Mouse (Mus musculus): ENCODE results near the gene Trim67. TPM values are rescaled to one million over a fixed set of nuclear protein-coding genes. Genes with fewer than 3 reads are reported as not detected.

Gene Trim67
- polyA plus RNA-seq, 1 experiment from 2014 or later = 1.1 TPM

DNA sequence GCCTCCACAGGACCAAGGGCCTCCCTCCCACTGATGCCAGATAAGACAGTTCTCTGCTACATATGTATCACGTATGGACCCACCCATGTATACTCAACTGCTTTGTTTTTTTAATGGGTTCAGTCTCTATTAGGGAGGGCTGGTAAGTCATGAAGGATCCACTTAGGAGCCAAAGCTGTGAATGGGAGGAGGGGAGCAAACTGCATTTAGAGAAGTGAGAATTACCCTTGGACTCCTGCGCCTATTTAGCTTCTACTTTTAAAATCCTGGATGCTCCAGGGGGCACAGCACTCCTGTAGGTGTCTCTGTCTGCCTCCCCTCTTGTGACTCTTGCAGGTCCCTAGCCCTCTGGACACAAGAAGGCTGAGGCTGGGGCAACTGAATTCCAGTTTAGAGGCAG is 36.7 kb upstream of the Trim67 start:
- H3K4me2 ChIP-seq (ENCODE audit: low read depth, low read length) = no peak overlapping the region
- H3K36me3 ChIP-seq (ENCODE audit: control insufficient read depth, insufficient read depth, low read length) = no peaks in the 10 kb centered on the region
- H3K9me3 ChIP-seq (ENCODE audit: control insufficient read depth, low read length) = no peaks in the 10 kb centered on the region
- no peak for DNase-seq (ENCODE audit: low spot score)
- H3K27ac ChIP-seq (replicated peaks; ENCODE audit: low read depth, low read length) = no peak overlapping the region
- no peak overlapping the region for H3K9ac ChIP-seq (ENCODE audit: low read depth, low read length)
- H3K4me3 ChIP-seq (ENCODE audit: low read depth, low read length) = no peak overlapping the region
- peaks cover 7% of the 10 kb centered on the region; the same call in 1 of the 2 replicates for H3K4me1 ChIP-seq (ENCODE audit: control insufficient read depth, insufficient read depth, low read length)
- no peak for ATAC-seq (ENCODE audit: low read depth)
- 57% methylated on average over 2 of the region's 2 CpGs for WGBS
- peaks cover 22% of the 10 kb centered on the region for H3K27me3 ChIP-seq (replicated peaks; ENCODE audit: control insufficient read depth, insufficient read depth, low read length)

DNA sequence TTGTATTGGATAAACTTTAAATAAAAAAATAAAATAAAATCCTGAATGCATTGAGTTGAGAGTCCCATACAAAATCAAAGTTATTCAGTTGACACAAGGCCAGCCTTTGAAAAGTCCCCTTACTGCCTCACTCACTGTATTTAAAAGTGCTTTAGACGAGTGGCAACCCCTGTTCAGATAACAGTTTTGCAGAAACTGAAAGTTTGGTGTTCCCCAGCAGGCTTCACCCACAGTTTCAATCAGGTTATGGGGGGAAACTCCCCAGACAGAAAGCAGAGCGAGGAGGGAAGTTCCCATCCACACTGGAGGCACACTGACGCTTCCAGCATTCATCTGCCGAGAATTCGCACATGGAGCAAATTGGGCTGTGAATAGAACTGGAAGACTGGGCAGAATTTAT is 36.3 kb upstream of the Trim67 start:
- Histone ChIP-seq H3K4me3 (ENCODE audit: low read depth, low read length) (no peak overlapping the region), H3K27ac (replicated peaks; ENCODE audit: low read depth, low read length) (no peak overlapping the region), H3K27me3 (replicated peaks; ENCODE audit: control insufficient read depth, insufficient read depth, low read length) (peaks cover 18% of the 10 kb centered on the region), H3K9ac (ENCODE audit: low read depth, low read length) (no peak overlapping the region), H3K4me1 (ENCODE audit: control insufficient read depth, insufficient read depth, low read length) (peaks cover 3% of the 10 kb centered on the region; the same call in 1 of the 2 replicates), H3K4me2 (ENCODE audit: low read depth, low read length) (no peak overlapping the region), H3K9me3 (ENCODE audit: control insufficient read depth, low read length) (no peaks in the 10 kb centered on the region), H3K36me3 (ENCODE audit: control insufficient read depth, insufficient read depth, low read length) (no peaks in the 10 kb centered on the region)
- DNase-seq (ENCODE audit: low spot score) (no peak), ATAC-seq (ENCODE audit: low read depth) (no peak)
- WGBS = 42% methylated on average over 5 of the region's 5 CpGs

DNA sequence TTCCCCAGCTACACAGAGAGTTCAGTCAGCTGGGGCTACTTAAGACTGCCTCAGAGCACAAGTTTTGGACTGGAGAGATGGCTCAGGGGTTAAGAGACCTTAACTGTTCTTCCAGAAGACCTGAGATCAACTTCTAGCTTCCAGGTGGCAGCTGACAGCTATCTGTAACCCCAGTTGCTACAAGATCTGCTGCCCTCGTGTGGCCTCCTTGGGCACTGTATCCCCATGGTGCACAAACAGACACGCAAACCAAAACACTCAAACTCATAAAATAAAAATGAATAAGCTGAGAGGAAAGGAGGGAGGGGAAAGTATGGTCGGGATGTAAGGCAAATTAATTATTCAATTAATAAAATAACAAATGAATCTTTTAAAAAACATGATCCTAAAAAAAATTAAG is 34.3 kb upstream of the Trim67 start:
- no peaks in the 10 kb centered on the region for H3K4me1 ChIP-seq (ENCODE audit: control insufficient read depth, insufficient read depth, low read length)
- ATAC-seq (ENCODE audit: low read depth) = no peak
- no peak for DNase-seq (ENCODE audit: low spot score)
- H3K9ac ChIP-seq (ENCODE audit: low read depth, low read length) = no peak overlapping the region
- H3K27ac ChIP-seq (replicated peaks; ENCODE audit: low read depth, low read length) = no peak overlapping the region
- no peak overlapping the region for H3K4me2 ChIP-seq (ENCODE audit: low read depth, low read length)
- no peaks in the 10 kb centered on the region; the same call in 1 of the 2 replicates for H3K27me3 ChIP-seq (replicated peaks; ENCODE audit: control insufficient read depth, insufficient read depth, low read length)
- no peak overlapping the region for H3K4me3 ChIP-seq (ENCODE audit: low read depth, low read length)
- no peaks in the 10 kb centered on the region for H3K36me3 ChIP-seq (ENCODE audit: control insufficient read depth, insufficient read depth, low read length)
- no peaks in the 10 kb centered on the region for H3K9me3 ChIP-seq (ENCODE audit: control insufficient read depth, low read length)
- 34% methylated on average over 3 of the region's 3 CpGs for WGBS

DNA sequence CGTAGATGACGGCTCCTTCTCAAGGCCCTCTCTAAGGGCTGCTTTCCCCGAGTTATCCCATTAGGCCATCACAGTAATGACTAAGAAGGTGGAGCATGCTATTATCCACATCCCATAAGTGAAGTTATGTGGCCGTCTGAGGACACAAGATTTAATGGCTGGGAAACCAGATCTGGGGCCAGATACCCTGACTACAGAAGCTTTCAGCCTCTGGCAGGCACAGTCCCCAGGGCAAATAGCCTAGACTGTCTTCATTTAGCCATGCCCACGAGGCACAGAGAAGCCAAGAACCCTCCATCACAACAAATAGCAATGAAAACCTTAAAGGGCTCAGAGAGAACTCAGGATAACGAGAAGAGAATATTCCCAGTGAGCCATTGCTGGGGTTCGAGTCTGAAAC is 29.8 kb upstream of the Trim67 start:
- H3K27me3 ChIP-seq (replicated peaks; ENCODE audit: control insufficient read depth, insufficient read depth, low read length) = no peaks in the 10 kb centered on the region; the same call in 1 of the 2 replicates
- no peaks in the 10 kb centered on the region for H3K9me3 ChIP-seq (ENCODE audit: control insufficient read depth, low read length)
- ATAC-seq (ENCODE audit: low read depth) (no peak), DNase-seq (ENCODE audit: low spot score) (no peak)
- H3K27ac ChIP-seq (replicated peaks; ENCODE audit: low read depth, low read length) = no peak overlapping the region
- no peak overlapping the region for H3K4me3 ChIP-seq (ENCODE audit: low read depth, low read length)
- no peaks in the 10 kb centered on the region for H3K36me3 ChIP-seq (ENCODE audit: control insufficient read depth, insufficient read depth, low read length)
- no peak overlapping the region for H3K4me2 ChIP-seq (ENCODE audit: low read depth, low read length)
- WGBS = 46% methylated on average over 7 of the region's 7 CpGs
- H3K9ac ChIP-seq (ENCODE audit: low read depth, low read length) = no peak overlapping the region
- H3K4me1 ChIP-seq (ENCODE audit: control insufficient read depth, insufficient read depth, low read length) = no peaks in the 10 kb centered on the region

DNA sequence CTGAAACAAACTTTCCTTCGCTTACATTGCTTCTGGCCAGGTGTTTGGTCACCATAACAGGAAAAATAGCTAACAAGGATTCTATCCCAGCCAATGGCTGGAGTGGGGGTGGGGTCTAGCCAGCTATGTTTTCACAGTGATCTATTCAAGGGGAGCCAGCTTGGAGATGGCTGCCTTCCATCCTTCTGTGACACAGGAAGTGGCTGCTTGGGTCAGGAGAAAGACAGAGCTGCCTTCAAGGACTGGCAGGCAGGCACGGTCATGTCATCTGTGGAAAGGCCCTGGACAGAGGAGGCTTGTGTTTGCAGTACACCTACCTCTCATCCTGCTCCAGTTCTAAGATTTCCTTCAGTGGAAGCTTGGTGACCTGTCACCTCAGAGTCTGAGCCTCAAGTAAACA is 20.5 kb upstream of the Trim67 start:
- Histone ChIP-seq H3K27ac (replicated peaks; ENCODE audit: low read depth, low read length) (no peak overlapping the region), H3K9me3 (ENCODE audit: control insufficient read depth, low read length) (no peaks in the 10 kb centered on the region), H3K27me3 (replicated peaks; ENCODE audit: control insufficient read depth, insufficient read depth, low read length) (no peaks in the 10 kb centered on the region), H3K4me3 (ENCODE audit: low read depth, low read length) (no peak overlapping the region), H3K4me2 (ENCODE audit: low read depth, low read length) (no peak overlapping the region), H3K9ac (ENCODE audit: low read depth, low read length) (no peak overlapping the region), H3K36me3 (ENCODE audit: control insufficient read depth, insufficient read depth, low read length) (no peaks in the 10 kb centered on the region), H3K4me1 (ENCODE audit: control insufficient read depth, insufficient read depth, low read length) (peaks cover 3% of the 10 kb centered on the region)
- no peak for ATAC-seq (ENCODE audit: low read depth)
- WGBS = 46% methylated on average over 2 of the region's 2 CpGs
- no peak for DNase-seq (ENCODE audit: low spot score)

DNA sequence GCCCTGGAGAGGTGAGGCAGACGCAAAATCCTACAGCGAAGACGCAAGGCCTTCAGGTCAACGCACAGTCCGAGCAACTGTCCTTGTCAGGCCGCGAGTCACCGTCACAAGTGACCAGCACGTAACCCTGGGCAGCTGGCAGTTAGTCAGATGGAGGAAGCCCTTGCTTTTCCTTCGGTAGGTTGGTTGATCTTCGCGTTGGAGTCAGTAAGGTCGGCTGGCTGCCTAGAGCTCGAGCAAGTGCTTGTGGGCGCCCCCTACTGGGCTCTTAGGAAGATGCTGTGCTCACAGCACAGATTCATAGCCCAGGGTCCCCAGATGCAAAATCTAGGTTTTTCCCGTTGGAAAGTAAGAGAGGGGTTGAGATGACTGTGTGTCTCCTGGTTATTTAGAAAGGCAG is 17.2 kb upstream of the Trim67 start:
- no peak overlapping the region for H3K4me3 ChIP-seq (ENCODE audit: low read depth, low read length)

DNA sequence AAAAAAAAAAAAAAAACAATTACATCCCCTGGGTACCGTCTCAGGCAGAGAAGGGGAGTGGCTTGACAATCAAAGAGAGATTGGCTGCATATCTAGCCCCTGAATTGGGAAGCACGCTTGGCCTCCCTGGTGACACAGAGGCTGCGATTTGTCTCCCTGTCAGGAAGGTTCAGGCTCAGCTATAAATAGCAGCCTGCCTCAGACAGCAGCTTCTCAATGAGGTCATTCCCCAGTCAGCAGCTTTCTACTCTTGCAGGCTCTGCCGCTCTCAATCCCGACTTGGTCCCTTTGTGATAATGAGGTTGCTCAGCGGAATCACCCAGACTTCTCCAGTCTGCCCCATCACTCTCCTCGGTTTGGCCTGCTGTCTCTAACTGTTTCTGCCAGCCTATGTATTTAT is 12.7 kb upstream of the Trim67 start:
- WGBS = 20% methylated on average over 7 of the region's 7 CpGs
- no peaks in the 10 kb centered on the region for H3K9me3 ChIP-seq (ENCODE audit: control insufficient read depth, low read length)
- H3K4me2 ChIP-seq (ENCODE audit: low read depth, low read length) = no peak overlapping the region
- H3K4me1 ChIP-seq (ENCODE audit: control insufficient read depth, insufficient read depth, low read length) = peaks cover 6% of the 10 kb centered on the region
- peak; percentile 84 for DNase-seq (ENCODE audit: low spot score)
- peak; percentile 81; the same call in 1 of the 2 replicates for ATAC-seq (ENCODE audit: low read depth)
- no peaks in the 10 kb centered on the region for H3K36me3 ChIP-seq (ENCODE audit: control insufficient read depth, insufficient read depth, low read length)
- no peak overlapping the region for H3K9ac ChIP-seq (ENCODE audit: low read depth, low read length)
- no peaks in the 10 kb centered on the region for H3K27me3 ChIP-seq (replicated peaks; ENCODE audit: control insufficient read depth, insufficient read depth, low read length)
- no peak overlapping the region for H3K4me3 ChIP-seq (ENCODE audit: low read depth, low read length)
- H3K27ac ChIP-seq (replicated peaks; ENCODE audit: low read depth, low read length) = no peak overlapping the region

More for the DNA sequence above, 17.2 kb upstream of the Trim67 start:
- Histone ChIP-seq H3K27me3 (replicated peaks; ENCODE audit: control insufficient read depth, insufficient read depth, low read length) (no peaks in the 10 kb centered on the region), H3K9ac (ENCODE audit: low read depth, low read length) (no peak overlapping the region), H3K4me2 (ENCODE audit: low read depth, low read length) (peak overlapping the region; percentile 43), H3K27ac (replicated peaks; ENCODE audit: low read depth, low read length) (no peak overlapping the region), H3K9me3 (ENCODE audit: control insufficient read depth, low read length) (no peaks in the 10 kb centered on the region), H3K36me3 (ENCODE audit: control insufficient read depth, insufficient read depth, low read length) (no peaks in the 10 kb centered on the region), H3K4me1 (ENCODE audit: control insufficient read depth, insufficient read depth, low read length) (peaks cover 3% of the 10 kb centered on the region)
- WGBS = 13% methylated on average over 16 of the region's 16 CpGs
- ATAC-seq (ENCODE audit: low read depth) (no peak), DNase-seq (ENCODE audit: low spot score) (peak; percentile 83)

DNA sequence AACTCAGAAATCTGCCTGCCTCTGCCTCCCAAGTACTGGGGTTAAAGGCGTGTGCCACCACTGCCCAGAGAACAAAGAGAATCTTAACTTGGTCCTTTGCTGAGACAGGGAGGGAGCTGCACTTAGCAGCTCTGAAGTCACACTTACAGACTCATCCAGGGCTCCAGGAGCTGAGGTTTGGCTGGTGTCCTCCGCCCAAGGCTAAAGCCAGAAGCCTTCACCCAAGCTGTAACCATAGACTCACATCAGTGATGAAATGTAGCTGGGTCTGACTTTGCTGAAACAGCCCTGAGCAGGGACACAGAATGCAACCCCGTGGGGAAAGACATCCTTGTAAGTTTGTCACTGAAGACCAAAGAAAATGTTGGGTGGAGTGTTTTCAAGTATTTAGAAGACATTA is 10.5 kb upstream of the Trim67 start:
- H3K4me1 ChIP-seq (ENCODE audit: control insufficient read depth, insufficient read depth, low read length) = peaks cover 3% of the 10 kb centered on the region; the same call in 1 of the 2 replicates
- WGBS = 92% methylated on average over 3 of the region's 3 CpGs
- no peak for ATAC-seq (ENCODE audit: low read depth)

DNA sequence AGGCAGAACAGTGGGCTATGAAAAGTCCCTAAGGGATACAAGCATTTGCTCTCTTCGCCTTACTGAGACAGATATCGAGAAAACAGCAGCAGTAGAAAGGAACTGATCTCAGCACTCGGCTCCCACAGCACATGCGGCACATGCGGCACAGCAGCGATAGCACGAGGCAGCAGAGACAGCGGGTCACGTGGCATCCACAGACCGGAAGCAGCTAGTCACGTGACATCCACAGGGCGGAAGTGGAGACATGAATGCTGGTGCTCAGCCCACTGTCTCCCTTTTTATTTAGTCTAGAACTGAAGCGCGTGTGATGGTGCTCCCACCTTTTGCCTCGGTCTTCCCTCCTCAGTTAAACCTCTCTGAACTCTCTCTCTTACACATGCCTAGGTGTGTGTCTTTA is 9.7 kb upstream of the Trim67 start:
- ATAC-seq (ENCODE audit: low read depth) (no peak), DNase-seq (ENCODE audit: low spot score) (no peak)
- Histone ChIP-seq H3K4me3 (ENCODE audit: low read depth, low read length) (no peak overlapping the region), H3K9ac (ENCODE audit: low read depth, low read length) (no peak overlapping the region), H3K36me3 (ENCODE audit: control insufficient read depth, insufficient read depth, low read length) (no peaks in the 10 kb centered on the region), H3K4me2 (ENCODE audit: low read depth, low read length) (no peak overlapping the region), H3K27ac (replicated peaks; ENCODE audit: low read depth, low read length) (no peak overlapping the region), H3K4me1 (ENCODE audit: control insufficient read depth, insufficient read depth, low read length) (peaks cover 3% of the 10 kb centered on the region; the same call in 1 of the 2 replicates), H3K27me3 (replicated peaks; ENCODE audit: control insufficient read depth, insufficient read depth, low read length) (no peaks in the 10 kb centered on the region), H3K9me3 (ENCODE audit: control insufficient read depth, low read length) (no peaks in the 10 kb centered on the region)
- WGBS = 81% methylated on average over 15 of the region's 15 CpGs

More for the DNA sequence above, 10.5 kb upstream of the Trim67 start:
- DNase-seq (ENCODE audit: low spot score) = no peak
- no peaks in the 10 kb centered on the region for H3K9me3 ChIP-seq (ENCODE audit: control insufficient read depth, low read length)
- H3K36me3 ChIP-seq (ENCODE audit: control insufficient read depth, insufficient read depth, low read length) = no peaks in the 10 kb centered on the region
- no peak overlapping the region for H3K4me3 ChIP-seq (ENCODE audit: low read depth, low read length)
- H3K27ac ChIP-seq (replicated peaks; ENCODE audit: low read depth, low read length) = no peak overlapping the region
- no peak overlapping the region for H3K4me2 ChIP-seq (ENCODE audit: low read depth, low read length)
- H3K9ac ChIP-seq (ENCODE audit: low read depth, low read length) = no peak overlapping the region
- no peaks in the 10 kb centered on the region for H3K27me3 ChIP-seq (replicated peaks; ENCODE audit: control insufficient read depth, insufficient read depth, low read length)

Measured in embryonic facial prominence, embryonic 14.5 days (tissue).